Mouse (Mus musculus) olfactory bulb, adult 2 months (tissue): ENCODE measurements around the gene Plekhb2. TPM values are rescaled to one million over a fixed set of nuclear protein-coding genes. Genes with fewer than 3 reads are reported as not detected.

Experiments
- H3K27ac ChIP-seq: fragments of 200-500 bp; 2 replicates; pipeline ENCODE4 v1.5.1; 2012; ENCODE audit warnings: low read depth, low read length; ENCODE audit not compliant: insufficient read depth
- H3K4me1 ChIP-seq: fragments of 200-500 bp; 2 replicates; pipeline ENCODE4 v1.6.1; 2012; ENCODE audit warnings: low read length; ENCODE audit not compliant: control insufficient read depth, insufficient read depth
- H3K4me3 ChIP-seq: fragments of 200-500 bp; 2 replicates; pipeline ENCODE4 v1.5.1; 2012; ENCODE audit warnings: mild to moderate bottlenecking, low read depth, low read length, moderate library complexity; ENCODE audit not compliant: insufficient read depth
- CTCF ChIP-seq: fragments of 200-500 bp; IDR thresholded peaks from 2 replicates; pipeline ENCODE4 v1.5.1; 2012; ENCODE audit warnings: low read depth, mild to moderate bottlenecking, low read length, moderate library complexity; ENCODE audit not compliant: insufficient read depth
- POLR2A ChIP-seq: fragments of 200-500 bp; IDR thresholded peaks from 2 replicates; pipeline ENCODE4 v1.6.1; 2012; ENCODE audit warnings: mild to moderate bottlenecking, low read depth, low read length, moderate library complexity; ENCODE audit not compliant: insufficient read depth
- WGBS: fragments of 180-500 bp; shearing (Covaris S2); methylation state at CpG from one replicate; pipeline ENCODE4 v1.1.7; 2018; 5-methylcytosine and 5-hydroxymethylcytosine counted together
- polyA plus RNA-seq: library from polyadenylated mRNA; stranded (reverse); fragments of >200 nt; gene quantifications from 2 replicates; pipeline ENCODE4 v1.2.4, GENCODE M21; 2012; ENCODE audit warnings: low replicate concordance; ENCODE audit not compliant: missing spikeins, insufficient read depth, insufficient read length

The Plekhb2 gene
- polyA plus RNA-seq, 1 experiment: not detected

DNA sequence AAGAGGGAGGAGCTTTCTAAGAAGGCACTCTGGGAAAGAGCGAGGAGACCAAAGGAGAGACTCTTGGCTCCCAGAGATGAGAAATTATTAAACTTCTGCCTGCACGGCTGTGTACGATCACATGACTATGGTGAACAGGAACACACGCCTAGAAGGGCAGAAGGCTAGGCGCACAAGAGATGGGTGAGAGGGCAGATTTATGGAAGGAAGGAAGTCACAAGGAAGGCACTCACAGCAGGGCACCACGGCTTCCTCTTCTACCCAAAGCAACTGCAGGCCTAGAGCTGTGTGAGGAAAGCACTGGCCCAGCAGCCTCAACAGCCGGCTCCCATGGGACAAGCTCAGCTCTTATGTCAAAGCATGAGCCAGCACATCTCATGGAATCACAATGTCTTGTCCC is 21.9 kb upstream of the Plekhb2 start:
- WGBS: 72% methylated on average over 7 of the region's 7 CpGs
- no peak for TF ChIP-seq POLR2A
- TF ChIP-seq CTCF: no peak
- Histone ChIP-seq H3K27ac (no peak overlapping the region), H3K4me3 (no peak overlapping the region), H3K4me1 (peaks cover 25% of the 10 kb centered on the region)

DNA sequence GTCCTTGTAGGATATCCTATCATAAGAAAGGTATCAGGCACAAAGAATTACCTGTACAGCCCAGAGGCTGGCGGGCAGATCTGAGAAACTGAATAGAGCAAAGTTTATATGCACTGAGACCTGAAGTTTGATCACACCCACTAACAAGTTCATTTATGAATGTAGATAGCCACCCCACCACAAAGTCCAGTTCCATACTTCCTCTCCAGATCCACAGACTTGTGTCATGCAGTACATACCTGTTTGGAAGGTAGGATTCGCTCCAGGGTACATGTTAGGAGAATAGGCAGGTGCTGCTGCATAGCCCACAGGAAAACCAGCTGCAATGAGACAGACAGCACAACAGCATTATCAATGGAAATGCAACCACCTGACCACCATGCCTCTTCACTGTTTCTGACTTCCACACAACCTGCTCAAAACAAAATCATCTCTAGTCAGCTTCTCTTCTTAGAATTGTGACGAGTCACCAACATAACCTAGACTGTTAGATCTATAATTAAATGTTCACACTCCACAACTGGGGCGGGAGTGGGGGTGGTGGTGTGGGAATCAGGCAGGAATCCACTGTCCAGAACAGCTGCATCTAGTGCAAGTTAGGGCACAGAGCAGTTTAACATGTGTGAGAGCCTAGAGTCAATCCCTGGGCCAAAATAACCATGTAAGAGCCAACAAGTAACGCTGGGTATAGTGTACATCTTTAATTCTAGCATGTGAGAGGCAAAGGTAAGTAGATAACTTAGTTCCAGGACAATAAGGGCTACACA is 21.1 kb upstream of the Plekhb2 start:
- Histone ChIP-seq H3K4me1 (peaks cover 21% of the 10 kb centered on the region), H3K27ac (no peak overlapping the region), H3K4me3 (no peak overlapping the region)
- TF ChIP-seq POLR2A (no peak), CTCF (no peak)
- WGBS: 61% methylated on average over 5 of the region's 5 CpGs

DNA sequence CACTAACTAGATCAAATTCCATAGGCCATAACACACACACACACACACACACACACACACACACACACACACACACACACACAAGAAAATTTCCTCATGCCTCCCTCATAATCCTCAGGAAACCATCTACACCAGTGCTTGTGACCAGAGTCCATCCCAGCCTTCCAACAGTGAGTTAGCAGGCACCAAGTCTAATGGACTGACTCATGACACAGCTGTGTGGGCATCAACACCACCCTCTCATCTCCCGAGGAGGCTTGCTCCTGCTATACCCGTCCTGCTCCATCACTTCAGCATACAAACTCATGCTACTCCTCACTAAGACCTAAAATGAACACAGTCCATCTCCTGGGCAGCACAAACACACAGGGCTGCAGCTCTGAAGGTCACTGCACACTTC is 18.8 kb upstream of the Plekhb2 start:
- Histone ChIP-seq H3K4me3 (no peak overlapping the region), H3K4me1 (peaks cover 21% of the 10 kb centered on the region), H3K27ac (no peak overlapping the region)
- 27% methylated on average over 2 of the region's 2 CpGs for WGBS
- TF ChIP-seq CTCF: no peak

GRCm38 (mm10) chr1:34831381-34831780 is 18.4 kb upstream of the Plekhb2 start:
- Histone ChIP-seq H3K27ac (no peak overlapping the region), H3K4me1 (peaks cover 21% of the 10 kb centered on the region), H3K4me3 (no peak overlapping the region)
- TF ChIP-seq CTCF (no peak), POLR2A (no peak)
- 70% methylated on average over 1 of the region's 1 CpGs for WGBS

DNA sequence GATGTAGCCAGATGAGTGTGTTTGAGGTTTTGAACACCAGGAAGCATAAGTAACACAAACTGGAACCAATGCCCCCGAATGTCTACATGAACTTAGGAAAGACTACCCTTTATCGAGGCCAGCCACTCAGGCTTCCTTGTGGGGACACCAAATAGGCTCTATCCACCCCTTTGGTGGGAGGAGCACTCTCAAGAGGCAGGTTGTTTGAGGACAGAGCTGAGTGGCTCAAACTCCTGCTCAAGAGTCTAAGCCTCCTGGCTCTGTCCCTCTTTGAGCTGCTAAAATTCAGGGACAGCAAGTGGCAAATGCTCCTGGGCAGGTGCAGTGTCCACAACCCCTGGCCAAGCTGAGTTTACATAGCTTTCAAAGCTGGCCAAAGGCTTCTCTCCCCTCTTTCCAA is 14.9 kb upstream of the Plekhb2 start:
- WGBS: 76% methylated on average over 2 of the region's 2 CpGs
- peaks cover 19% of the 10 kb centered on the region for H3K4me1 ChIP-seq
- TF ChIP-seq CTCF: no peak
- TF ChIP-seq POLR2A: no peak
- H3K27ac ChIP-seq: no peak overlapping the region
- H3K4me3 ChIP-seq: no peak overlapping the region

GRCm38 (mm10) chr1:34837951-34838689 is 11.7 kb upstream of the Plekhb2 start:
- Histone ChIP-seq H3K4me3 (no peak overlapping the region), H3K27ac (no peak overlapping the region), H3K4me1 (peaks cover 14% of the 10 kb centered on the region)
- WGBS: 40% methylated on average over 6 of the region's 6 CpGs
- TF ChIP-seq CTCF: no peak
- no peak for TF ChIP-seq POLR2A

GRCm38 (mm10) chr1:34839241-34839640 is 10.5 kb upstream of the Plekhb2 start:
- WGBS: 75% methylated on average over 12 of the region's 12 CpGs
- H3K27ac ChIP-seq: no peak overlapping the region
- TF ChIP-seq CTCF (no peak), POLR2A (no peak)
- H3K4me1 ChIP-seq: peaks cover 14% of the 10 kb centered on the region
- H3K4me3 ChIP-seq: no peak overlapping the region

- TF ChIP-seq POLR2A (no peak), CTCF (no peak)
- 2% methylated on average over 12 of the region's 12 CpGs for WGBS
- Histone ChIP-seq H3K4me3 (peak overlapping the region; percentile 45), H3K27ac (no peak overlapping the region; the same call in 1 of the 2 replicates), H3K4me1 (peaks cover 8% of the 10 kb centered on the region)
Observed at GRCm38 (mm10) chr1:34841709-34842388, 7.9 kb upstream of the Plekhb2 start.

DNA sequence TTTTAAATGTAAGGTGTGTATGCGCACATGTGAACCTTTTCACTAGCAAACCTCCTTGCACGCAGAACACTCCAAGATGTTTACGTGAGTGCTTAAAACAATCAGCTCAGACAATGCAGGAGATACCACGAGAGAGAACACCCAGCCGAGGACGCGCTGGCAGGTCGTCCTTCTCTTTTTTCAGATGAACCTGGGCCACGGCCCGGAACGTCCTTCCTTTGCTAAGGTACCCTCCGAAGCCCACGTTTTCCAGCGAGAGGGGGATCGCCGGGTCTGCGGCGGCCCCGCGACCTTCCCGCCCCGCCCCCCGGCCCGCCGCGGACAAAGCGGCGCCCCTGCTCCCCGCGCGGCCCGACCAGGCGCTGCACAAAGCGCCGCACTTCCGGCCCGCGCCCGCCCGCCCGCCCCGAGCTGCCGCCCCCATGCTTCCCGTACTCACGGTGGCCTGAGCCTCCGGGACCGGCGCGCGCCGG is 7.4 kb upstream of the Plekhb2 start:
- under 1% methylated on average over 51 of the region's 51 CpGs for WGBS
- TF ChIP-seq POLR2A (no peak), CTCF (peak; percentile 19; the same call in 1 of the 2 replicates)
- Histone ChIP-seq H3K4me1 (peaks cover 8% of the 10 kb centered on the region), H3K4me3 (peak overlapping the region; percentile 60), H3K27ac (0 out of 2 replicates have a peak overlapping the region, but pooled peaks have one; percentile 47)
